Mouse (Mus musculus) c-Kit-positive CD71-negative TER-119-negative erythroid progenitor cells, embryonic 14.5 days (primary cell): ENCODE data around the gene Mlh1.

Experiments
- DNase-seq: peaks from one replicate; pipeline ENCODE4 v3.0.0-alpha.2; 2013; ENCODE audit warnings: low read depth

Gene Mlh1

GRCm38 (mm10) chr9:111271434-111272160 lies at the start of gene Mlh1, which contains the start of gene Epm2aip1:
TSS of gene Mlh1 (minus strand) at chr9:111271791.
TSS of gene Epm2aip1 (plus strand) at chr9:111271929.
- DNase-seq, result peak; percentile 99

- DNase-seq, result no peak
Measured at GRCm38 (mm10) chr9:111320912-111321311, 49.3 kb upstream of the Mlh1 start.

- peak; percentile 52 for DNase-seq
Measured at GRCm38 (mm10) chr9:111314219-111314618, 42.6 kb upstream of the Mlh1 start.

GRCm38 (mm10) chr9:111313793-111314192 lies 42.2 kb upstream of the Mlh1 start:
- no peak for DNase-seq

GRCm38 (mm10) chr9:111313299-111313698 lies 41.7 kb upstream of the Mlh1 start:
- DNase-seq, result no peak

- DNase-seq, result no peak
Measured at GRCm38 (mm10) chr9:111312442-111313141, 41.0 kb upstream of the Mlh1 start.

GRCm38 (mm10) chr9:111311843-111312441 lies 40.4 kb upstream of the Mlh1 start:
- DNase-seq, result no peak

- no peak for DNase-seq
Measured at GRCm38 (mm10) chr9:111311031-111311842, 39.6 kb upstream of the Mlh1 start, which contains the start of gene Trank1. TSS of gene Trank1 (plus strand) at chr9:111311739.

GRCm38 (mm10) chr9:111306142-111306541 lies 34.6 kb upstream of the Mlh1 start:
- DNase-seq, result no peak

- DNase-seq, result no peak
Measured at GRCm38 (mm10) chr9:111304036-111304435, 32.4 kb upstream of the Mlh1 start.

GRCm38 (mm10) chr9:111302196-111302831 lies 30.7 kb upstream of the Mlh1 start:
- no peak for DNase-seq

GRCm38 (mm10) chr9:111298606-111299005 lies 27.0 kb upstream of the Mlh1 start:
- no peak for DNase-seq

- no peak for DNase-seq
Measured at GRCm38 (mm10) chr9:111296433-111296832, 24.8 kb upstream of the Mlh1 start.

- no peak for DNase-seq
Measured at GRCm38 (mm10) chr9:111295323-111295722, 23.7 kb upstream of the Mlh1 start.

- DNase-seq, result no peak
Measured at GRCm38 (mm10) chr9:111294911-111295310, 23.3 kb upstream of the Mlh1 start.

GRCm38 (mm10) chr9:111293234-111293633 lies 21.6 kb upstream of the Mlh1 start:
- no peak for DNase-seq

- no peak for DNase-seq
Measured at GRCm38 (mm10) chr9:111290539-111291100, 19.0 kb upstream of the Mlh1 start.

GRCm38 (mm10) chr9:111289832-111290339 lies 18.3 kb upstream of the Mlh1 start:
- peak; percentile 76 for DNase-seq

GRCm38 (mm10) chr9:111289294-111289831 lies 17.8 kb upstream of the Mlh1 start:
- DNase-seq, result no peak

GRCm38 (mm10) chr9:111287956-111288355 lies 16.4 kb upstream of the Mlh1 start:
- DNase-seq, result no peak

GRCm38 (mm10) chr9:111286468-111286867 lies 14.9 kb upstream of the Mlh1 start:
- no peak for DNase-seq
